Mouse (Mus musculus) erythroblast, adult 5-6 weeks (primary cell): ENCODE measurements around the gene Upk3a. TPM values are rescaled to one million over a fixed set of nuclear protein-coding genes. Genes with fewer than 3 reads are reported as not detected.
A peak's percentile ranks its signal among the peaks of the same experiment; 100 is the strongest.
"Not testable (repeated sequence)": the region's sequence is repeated elsewhere in the genome, so short reads cannot be mapped to it uniquely, and the experiment has no call there.

Experiments used
- ATAC-seq: replicated peaks from 2 replicates; pipeline ENCODE4 v1.8.0; 2016; ENCODE audit warnings: moderate number of reproducible peaks, mild to moderate bottlenecking, moderate TSS enrichment, inconsistent platforms; ENCODE audit not compliant: poor library complexity, low FRiP score, severe bottlenecking
- total RNA-seq, 2 experiments: library from RNA; stranded (forward) in 1 of 2; stranded (reverse) in 1 of 2; fragments of 150-400 nt in 1 of 2; fragments of 200-764, 138-1000 nt in 1 of 2; gene quantifications; 2 replicates each; pipeline versions ENCODE4 v1.2.3 to v1.2.4; 2015 to 2017; ENCODE audit warnings: low replicate concordance in 2 of 2

Upk3a gene
- total RNA-seq, 2 experiments from 2014 or later = not detected

DNA sequence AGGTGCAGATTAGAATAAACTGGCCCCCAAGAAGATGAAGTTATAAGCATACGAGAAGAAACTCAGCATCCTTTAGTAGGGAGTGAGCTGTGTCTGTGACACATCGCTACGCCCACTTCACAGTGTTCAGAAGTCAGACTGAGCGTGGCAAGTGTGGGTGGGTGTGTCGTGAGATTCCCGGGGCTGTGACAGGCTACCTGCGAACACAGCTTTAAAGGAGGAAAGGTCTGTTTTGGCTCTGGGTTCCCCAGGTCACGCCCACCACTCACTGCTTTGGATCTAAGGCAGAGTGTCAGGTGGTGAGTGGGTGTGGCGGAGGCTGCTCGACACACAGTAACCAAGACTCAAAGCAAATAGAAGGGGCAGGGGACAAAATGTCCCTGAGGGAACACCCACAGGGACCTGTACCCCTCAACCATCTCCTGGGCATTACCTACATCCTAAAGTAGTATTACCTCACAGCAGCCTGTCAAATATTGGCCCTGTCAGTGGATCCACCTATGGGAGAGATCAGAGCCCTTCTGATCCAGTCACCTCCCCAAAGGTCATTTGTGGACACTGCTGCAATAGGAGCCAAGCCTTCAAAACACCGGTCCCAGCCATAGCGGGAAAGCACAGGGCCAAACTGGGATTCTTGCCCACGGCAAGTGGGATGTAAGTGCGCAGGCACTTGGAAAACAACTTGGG, 19.0 kb upstream of the Upk3a start:
- no peak for ATAC-seq

DNA sequence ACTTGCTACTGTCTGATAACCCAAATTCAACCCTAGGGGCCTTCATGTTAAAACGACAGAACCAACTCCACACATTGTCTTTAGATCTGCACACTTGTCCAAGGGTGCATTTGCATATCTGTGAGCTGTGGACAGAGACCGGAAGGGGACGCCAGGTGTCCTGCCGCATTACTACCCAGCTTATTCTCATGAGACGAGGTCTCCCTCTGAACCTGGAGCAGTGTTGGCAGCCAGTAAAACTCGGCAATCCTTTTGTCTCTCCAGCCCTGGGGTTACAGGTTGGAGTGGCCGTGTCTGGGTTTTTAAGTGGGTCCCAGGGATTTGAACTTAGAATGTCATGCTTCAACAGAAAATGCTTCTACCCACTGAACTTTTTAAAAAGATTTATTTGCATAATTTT, 17.0 kb upstream of the Upk3a start:
- no peak for ATAC-seq

DNA sequence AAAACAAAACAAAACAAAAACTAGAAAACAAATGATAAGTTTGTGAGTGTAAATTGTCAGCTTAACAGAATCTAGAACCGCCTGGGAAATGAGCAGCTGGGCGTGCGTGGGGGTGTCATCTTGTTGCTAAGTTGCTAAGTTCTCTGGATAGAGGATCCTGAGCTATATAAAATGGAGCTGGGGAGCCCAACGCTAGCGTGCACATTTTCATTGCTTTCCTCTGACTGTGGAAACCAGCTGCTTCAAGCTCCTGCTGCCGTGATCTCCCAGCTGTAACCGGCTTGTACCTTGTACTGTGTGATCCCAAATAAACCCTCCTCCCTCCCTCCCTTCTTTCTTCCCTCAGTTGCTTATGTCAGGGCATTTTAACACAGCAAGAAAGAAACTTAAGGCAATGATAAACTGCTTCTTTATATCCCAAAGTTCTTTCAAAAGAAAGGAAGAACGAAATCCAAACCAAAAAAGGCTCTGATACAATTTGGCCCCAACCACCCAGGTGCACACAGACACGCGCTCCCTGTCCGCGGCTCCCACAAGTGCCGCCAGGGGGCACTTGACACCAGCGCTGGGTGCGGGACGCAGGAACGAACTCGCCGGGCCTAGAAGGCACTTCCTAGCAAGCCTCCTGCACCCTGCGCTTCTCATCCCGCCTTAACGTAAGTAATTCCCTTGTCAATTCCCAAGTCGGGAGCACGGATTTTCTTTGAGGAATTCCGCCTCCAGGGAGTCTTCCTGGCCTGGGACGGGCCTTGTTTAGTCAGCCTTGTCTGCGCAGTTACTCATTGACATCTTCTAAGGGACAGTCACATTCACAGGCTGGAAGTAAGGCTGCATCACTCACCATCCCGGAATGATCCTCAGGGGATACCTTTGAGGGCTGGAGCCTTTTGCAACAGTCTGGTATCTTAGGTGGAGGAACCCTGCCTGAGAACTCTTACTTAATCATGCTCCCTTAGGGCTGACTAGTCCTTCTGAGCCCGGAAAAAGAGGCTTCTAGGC, 15.7 kb upstream of the Upk3a start:
- ATAC-seq = no peak; the same call in 1 of the 2 replicates

DNA sequence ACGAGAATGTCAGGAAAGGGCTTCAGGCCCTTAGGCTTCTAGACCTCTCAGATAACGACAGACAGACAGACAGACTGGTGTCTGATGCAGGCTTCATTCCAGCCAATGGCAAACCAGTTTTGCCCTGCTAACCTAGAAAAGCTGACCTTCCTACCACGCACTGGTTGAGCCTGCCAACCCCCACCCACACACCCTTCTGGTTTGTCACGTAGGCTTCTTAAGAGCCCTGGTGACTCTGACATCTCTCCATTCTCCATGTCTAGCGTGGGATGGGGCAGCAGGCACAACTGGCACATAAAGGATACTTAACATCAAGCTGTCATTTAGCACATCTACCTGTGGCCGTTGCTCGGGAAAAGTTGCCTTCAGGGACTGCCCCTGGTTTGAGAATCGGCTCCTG, 7.3 kb upstream of the Upk3a start:
- ATAC-seq = no peak

DNA sequence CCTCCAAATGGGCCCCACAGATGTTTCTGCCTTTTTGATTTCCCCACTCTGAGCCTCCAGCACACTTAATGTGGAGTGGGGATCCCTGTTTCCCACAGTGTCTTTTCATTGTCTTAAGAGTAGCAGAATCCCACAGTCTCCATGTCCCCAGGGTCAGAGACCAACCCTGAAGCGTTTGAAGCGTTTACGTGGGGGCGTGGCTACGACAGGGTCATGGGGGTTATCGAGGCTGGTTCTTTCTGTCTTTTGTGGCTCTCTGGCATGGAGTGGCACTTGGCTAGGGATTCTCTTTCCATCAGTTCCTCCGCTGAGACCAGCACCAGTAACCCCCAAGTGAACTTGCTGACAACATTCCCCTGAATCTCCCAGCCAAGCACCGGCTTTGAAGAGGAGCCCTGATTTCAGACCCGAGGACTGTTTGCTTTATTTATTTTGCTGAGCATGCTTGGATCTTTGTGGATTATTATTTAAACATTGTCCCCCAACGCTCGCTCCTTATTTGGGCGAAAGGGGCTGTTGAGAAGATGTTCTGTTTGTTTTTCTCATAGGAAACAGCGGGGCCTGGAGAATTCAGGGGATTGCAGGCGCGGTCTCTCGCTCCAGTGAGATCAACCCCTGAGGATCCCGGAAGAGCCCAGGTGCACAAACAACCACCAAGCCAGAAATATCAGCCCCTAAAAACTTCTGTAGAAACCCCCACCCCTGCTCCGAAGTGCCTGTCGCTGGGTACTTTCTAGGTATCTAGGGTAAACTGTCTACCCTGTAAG, 4.9 kb upstream of the Upk3a start:
- ATAC-seq = no peak

DNA sequence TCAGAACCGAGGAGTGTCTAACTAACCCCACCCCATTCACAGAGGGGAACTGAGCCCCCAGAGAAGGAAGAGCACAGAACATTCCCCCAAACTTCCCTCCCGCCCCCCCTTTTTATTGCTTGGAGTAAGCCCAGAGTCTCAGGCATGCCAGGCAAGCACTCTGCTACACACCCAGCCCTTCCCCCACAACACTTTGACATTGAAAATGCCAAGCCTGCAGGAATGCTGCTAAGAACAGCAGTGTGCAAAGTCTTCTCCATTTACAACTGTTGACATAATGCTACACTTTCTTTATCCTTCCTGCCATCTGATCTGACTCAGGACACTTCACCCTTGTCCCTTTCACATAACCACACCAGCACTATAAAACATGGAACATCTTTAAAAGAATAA, 4.3 kb upstream of the Upk3a start:
- no peak for ATAC-seq

DNA sequence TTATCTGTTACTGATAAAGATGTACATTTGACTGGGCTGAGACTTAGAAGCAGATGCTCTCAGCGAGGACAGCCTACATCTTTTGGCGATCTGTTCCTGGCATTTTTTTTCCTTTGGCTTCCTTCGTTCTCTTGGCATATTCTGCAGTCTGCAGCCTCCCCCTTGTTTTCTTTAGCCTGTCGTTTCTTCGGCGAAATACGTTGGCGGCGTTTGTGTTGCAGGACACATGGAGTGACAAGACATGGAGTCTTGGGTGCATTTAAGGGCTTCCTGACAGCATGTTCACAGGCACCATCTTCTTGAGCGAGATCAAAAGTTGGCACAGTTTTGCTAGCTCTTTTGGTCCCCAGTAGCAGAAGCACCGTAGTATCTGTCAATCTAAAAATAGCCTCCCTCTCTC, 1.2 kb upstream of the Upk3a start:
- no peak for ATAC-seq

DNA sequence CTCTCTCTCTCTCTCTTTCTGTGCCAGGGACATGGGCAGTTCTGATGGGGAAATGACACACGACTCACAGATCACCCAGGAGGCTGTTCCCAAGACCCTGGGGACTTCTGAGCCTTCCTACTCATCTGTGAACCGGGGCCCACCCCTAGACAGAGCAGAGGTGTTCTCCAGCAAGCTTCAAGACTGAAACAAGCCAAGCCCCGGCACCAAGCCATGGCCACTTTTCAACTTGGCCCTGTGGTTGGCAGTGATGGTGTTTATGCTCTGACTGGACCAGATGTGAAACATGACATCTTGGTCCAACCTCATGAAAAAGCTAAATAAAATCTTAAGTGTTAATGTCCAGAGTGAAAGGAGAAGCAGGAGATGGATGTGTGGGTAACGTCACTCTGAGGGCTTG, 5.3 kb downstream of the Upk3a start:
- ATAC-seq = no peak

DNA sequence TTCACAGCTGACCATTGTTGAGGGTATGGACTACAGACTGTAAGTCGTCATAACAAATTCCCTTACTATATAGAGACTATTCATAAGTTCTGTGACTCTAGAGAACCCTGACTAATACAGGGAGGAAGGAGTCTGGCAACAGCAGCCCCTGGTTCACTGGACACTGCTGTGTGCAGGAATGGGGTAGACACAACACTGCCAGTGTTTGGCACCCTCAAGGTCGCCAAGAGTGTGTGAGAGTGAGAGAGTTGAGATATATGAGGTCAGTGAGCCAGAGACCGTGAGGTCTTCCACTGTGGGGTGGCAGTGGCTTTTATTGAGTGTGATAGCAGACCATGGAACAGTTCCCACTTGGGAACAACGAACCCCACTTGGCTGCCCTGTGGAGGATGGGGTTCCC, 9.3 kb downstream of the Upk3a start:
- no peak for ATAC-seq

DNA sequence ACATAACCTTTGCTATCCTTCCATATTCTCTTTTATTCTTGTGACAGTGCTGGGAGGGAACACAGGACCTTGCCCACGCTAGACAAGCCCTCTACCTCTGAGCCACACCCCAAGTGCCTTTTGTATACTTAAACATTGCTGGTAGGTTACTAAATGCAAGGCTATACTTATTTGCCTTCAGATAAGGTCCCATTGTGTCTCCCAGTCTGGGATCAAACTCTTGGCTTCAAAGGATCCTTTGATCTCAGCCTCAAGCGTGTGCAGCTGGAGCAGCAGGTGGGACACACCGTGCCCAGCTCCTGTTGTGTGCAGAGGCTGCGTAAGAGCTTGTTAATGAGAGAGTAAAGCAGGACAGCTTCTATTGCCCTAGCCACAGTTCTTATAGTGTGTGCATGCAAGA, 10.8 kb downstream of the Upk3a start:
- ATAC-seq = no peak

DNA sequence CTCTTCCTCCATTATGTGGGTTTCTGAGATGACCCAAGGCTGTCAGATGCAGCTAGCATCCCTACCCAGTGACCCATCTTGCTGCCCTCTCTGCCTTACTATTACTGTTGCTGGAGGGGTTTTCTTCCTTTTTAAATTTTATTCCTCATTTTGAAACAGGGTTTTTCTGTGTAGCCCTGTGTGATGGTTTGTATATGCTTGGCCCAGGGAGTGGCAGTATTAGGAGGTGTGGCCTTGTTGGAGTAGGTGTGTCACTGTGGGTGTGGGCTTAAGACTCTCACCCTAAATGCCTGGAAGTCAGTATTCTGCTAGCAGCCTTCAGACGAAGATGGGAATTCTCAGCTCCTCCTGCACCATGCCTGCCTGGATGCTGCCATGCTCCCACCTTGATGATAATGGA, 11.7 kb downstream of the Upk3a start, which contains the start of gene Fam118a:
Gene Fam118a, plus strand, starts transcription at position 301 of the 400 bp plus-strand sequence.
- ATAC-seq = not testable (repeated sequence)

DNA sequence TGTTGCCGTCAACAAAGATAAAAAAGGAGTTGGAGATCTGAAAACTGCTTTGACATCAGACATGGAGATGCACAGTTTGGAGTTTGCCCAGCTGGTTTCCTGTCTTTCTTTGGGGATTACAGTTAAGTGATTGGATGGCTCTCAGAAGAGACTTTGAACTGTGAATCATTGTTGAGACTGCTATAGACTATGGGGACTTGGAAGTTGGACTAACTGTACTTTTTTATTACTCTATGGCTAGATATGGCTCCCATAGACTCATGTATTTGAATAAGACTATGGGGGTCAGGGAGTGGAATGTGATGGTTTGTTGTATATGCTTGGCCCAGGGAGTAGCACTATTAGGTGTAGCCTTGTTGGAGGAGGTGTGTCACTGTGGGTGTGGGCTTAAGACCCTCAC, 13.7 kb downstream of the Upk3a start:
- ATAC-seq = not testable (repeated sequence)

DNA sequence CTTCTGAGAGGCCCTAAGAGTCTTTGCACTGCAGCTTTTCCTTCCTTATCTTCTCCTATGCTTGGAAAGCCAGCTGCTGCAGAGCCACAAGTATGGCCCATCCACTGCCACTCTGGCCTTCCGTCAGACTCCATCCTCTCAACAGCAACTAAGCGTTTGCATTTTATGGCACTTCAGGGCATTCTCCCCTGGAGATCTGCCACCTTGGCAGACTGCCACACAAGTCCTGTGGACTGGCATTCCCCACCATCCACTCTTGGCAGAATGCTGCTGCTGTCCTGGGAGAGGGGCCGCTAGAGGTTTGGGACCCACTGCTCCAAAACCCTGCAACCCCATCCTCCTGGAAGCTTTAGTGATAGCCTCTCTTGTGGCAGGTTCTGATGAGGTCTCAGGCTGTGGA, 14.9 kb downstream of the Upk3a start:
- ATAC-seq = no peak

DNA sequence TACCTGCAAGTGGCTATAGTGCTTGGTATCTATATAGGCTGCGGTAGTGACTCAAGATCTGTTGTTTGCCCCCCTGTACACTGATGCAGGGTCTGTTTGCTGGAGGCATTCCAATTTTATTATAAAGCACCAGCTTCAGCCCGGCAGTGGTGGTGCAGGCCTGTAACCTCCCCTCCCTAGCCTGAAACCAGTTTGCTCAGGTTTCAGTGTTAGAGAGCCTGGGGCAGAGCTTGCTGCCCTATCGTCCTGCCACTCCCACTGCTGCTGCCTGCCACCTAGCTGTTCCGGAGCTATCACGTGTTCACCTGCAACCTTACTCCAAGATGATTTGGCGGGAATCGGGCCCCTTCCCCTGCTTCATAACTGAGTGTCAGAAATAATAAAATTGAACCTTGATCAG, 17.0 kb downstream of the Upk3a start:
- not testable (repeated sequence) for ATAC-seq

DNA sequence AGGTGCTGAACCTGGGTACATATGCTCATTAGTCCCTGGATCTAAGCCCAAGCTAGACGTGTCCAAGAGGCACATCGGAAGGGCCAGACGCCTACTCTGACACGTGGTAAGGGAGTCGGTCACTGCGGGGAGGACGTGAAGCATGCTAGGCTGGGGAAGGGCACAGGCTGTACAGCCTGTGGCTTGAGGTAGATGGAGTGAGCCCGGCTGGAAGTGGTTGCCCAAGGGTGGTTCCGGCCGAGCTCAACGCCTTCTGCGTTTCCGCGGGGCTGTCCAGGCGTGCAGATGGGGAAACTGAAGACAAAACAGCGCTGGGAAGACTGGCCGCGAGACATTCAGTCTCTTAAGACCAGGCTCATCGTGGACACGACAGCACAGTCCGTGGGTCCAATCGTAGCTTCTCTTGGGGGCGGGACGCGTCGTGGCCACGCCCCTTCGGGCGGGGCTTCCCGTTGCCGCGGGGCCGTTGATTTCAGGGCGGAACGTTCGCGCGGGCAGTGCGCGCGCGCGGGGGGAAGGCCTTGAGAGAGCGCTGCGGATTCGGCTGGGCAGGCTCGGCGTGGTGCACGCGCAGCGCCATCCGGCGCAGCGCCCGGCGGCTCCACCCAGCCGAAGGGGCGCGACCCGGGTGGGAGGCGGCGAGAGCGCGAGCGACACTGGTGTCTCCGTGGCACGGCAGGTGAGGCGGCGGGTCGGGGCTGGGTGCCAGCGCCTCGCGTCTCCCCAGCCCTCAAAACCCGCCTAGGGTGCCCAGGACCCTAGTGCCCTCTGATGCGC, 19.8 kb downstream of the Upk3a start:
- ATAC-seq = peak; percentile 94

DNA sequence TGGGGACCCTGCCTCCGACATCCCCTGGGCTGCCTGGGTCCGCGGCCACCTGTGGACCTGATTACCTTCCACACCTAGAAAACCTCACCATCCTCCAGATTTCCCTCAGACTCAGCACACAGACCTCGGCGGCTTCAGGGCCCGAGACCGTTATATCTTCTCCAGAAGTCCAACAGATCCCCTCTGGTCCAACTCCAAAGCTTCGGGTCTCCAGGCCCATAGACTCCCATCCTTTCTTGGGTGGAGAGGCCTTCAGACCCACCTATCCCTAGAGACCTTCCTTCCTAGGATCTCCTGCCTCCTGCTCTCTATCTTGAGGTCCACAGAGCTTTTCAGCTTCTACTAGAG, 20.4 kb downstream of the Upk3a start:
- no peak for ATAC-seq

DNA sequence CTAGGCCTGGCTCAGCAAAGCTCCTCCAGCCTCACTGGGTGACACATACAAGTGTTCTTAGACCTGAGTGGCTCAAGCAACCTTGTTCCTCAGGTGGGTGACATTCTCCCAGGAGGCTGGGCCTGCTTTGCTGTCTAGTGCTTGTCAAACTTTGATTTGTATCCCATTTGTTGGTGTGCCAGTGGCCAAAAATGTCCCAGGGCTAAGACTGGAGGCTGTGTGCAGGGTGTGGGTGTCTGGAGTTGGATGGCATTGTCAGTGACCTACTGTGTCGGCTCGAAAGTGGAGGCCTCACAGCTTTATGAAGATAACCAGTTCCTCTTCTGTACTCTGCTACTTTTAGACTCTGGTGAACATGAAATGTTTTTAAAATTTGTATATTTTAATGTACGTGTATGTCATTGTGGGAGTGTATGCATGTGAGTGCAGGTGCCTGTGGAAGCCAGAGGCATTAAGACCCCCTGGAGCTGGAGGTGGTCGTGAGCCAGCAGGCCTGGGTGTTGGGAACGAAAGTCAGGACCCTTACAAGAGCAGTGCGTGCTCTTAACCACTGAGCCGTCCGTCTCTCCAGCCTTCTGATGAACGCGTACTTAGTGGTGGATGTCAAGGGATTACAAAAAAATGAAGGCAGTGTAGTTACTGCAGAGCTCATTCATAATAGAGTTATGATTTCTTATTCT, 24.7 kb downstream of the Upk3a start:
- no peak for ATAC-seq

DNA sequence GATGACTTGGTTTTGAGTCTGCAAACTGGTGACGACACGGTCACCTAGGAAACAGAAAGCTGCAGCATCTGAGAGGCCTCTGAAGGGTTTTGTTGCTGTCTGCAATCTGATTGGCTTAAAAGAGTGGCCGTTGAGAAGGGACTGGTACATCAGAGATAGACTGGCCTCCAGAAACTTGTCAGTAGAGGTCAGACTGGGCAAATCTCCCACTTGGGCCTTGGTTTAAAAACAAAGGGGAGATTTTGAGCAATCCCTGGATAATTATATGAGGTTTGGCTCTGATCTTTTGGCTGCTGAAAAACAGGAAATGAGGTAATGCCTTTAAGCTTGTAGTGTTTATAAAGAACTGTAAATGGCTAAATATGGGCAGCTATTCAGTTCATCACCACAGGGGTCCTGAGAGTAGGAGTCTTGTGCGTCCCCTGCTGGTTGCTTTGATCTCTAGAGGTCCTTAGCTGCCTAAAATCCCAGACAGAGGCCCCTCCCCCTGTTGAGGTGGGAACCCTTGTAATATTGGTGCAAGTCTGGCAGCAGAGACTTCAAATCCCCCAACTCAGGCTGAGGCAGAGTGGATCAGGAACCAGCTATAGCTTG, 25.5 kb downstream of the Upk3a start:
- no peak for ATAC-seq

DNA sequence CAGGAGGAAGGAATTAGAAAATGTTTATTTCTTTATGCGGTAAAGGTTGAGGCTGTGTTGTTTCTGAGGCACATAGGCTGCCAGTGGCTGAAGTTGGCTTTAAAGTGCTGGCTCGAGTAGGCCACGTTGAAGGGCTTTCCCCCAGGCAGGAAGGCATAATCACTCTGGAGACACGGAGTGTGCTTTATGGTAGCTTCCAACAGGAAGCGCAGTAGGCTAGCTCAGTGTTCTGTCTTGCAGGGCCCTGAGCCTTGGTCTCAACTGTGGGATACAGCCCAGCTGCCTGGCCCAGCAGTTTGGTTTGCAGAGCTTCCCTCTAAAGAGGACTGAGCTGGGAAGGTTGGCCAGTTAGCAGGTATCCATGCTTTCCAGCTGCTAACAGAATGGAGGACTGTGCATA, 26.2 kb downstream of the Upk3a start:
- no peak for ATAC-seq
